Mouse (Mus musculus) mesoderm, embryonic 11.5 days (tissue): ENCODE measurements at regions not wholly inside any gene's neighbourhood (a gene's known extent, or its start where the extent isn't known, plus 50 kb on each side); places are given as distances from the start of the nearest gene placed in this dataset.
"Not testable (repeated sequence)": the region's sequence is repeated elsewhere in the genome, so short reads cannot be mapped to it uniquely, and the experiment has no call there.

ENCODE experiments used
- DNase-seq: peaks from one replicate; pipeline ENCODE4 v3.0.0-alpha.2; 2012; ENCODE audit warnings: low read depth, low spot score

- no peak for DNase-seq
Observed at GRCm38 (mm10) chr13:44449216-44449830, 280.0 kb upstream of the Jarid2 start.

DNA sequence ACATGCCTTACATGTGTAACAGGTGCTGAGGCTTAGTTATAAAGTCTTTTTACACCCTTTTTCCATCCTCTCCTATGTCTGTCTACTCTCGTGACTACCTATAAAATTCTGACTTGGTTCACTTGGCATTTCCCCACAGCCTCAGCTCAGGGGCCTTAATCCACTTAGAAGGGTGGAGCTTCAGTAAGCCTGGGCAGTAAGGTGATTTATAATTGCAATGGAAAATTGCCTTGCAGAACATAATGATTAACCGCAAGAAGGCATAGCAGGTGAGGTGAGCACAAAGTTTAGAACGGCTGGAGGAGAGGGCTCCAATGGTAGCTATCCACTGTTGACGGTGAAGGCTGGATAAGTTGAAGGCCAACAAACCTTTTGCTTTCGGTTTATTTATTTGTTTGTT, 278.1 kb upstream of the Jarid2 start:
- no peak for DNase-seq

GRCm38 (mm10) chr13:44453131-44453530, 276.1 kb upstream of the Jarid2 start:
- DNase-seq = no peak

GRCm38 (mm10) chr13:44454136-44454535, 275.1 kb upstream of the Jarid2 start:
- DNase-seq = no peak

DNA sequence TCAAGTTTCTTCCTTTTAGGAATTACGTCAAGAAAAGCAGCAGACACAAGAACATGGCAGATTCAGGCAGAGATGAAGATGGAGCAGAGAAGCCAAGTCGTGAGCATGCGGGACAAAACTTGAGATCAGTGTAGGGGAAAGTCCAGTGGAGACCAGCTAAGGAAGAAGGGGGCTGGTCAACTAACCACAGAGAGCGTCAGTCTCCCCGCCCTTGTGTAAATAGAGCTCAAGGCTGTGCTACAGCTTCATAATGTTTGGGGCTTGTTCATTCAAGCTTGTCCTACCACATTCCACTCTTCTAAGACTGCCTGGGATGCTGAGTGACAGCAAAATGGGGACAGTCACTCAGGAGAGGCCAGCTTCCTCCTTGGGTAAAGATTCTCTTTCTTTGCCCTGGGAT, 274.1 kb upstream of the Jarid2 start:
- no peak for DNase-seq

GRCm38 (mm10) chr13:44458744-44459143, 270.5 kb upstream of the Jarid2 start:
- no peak for DNase-seq

- DNase-seq = no peak
Observed at GRCm38 (mm10) chr13:44459148-44459547, 270.1 kb upstream of the Jarid2 start.

GRCm38 (mm10) chr13:44463675-44464074, 265.6 kb upstream of the Jarid2 start:
- no peak for DNase-seq

GRCm38 (mm10) chr13:44465567-44465966, 263.7 kb upstream of the Jarid2 start:
- no peak for DNase-seq

DNA sequence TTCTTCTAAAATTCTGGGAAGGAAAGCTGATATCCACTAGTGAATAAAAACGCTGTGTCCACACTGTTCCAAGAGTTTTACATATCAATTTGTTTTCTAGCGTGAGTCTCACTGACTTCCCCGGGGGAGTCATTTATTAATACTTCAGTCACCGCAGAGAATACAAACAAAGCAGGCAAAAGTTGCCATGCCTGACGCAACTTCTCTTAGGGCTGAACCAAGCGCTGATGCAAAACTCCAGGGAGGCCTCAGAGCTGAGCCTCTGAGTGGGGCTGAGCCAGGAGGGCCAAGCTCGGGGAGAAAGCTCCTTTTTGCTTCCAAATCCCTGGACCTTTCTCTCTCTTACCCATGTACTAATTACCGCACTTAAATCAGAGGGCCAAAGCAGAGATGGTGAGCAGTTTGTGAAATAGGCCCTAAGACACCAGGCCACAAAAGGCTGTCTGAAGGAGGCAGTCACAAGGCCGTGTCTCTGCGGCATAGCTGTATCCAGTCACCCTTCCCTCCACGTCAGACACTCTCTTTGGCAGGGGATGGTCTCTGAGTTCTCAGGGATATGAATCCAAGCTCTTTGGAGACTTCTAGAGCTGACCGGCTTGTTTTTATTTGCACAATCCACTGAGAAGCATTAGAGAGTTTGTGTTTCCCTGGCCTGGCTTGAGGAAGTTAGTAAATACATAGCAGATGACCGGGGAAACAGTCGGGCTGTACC, 260.2 kb upstream of the Jarid2 start:
- DNase-seq = no peak

DNA sequence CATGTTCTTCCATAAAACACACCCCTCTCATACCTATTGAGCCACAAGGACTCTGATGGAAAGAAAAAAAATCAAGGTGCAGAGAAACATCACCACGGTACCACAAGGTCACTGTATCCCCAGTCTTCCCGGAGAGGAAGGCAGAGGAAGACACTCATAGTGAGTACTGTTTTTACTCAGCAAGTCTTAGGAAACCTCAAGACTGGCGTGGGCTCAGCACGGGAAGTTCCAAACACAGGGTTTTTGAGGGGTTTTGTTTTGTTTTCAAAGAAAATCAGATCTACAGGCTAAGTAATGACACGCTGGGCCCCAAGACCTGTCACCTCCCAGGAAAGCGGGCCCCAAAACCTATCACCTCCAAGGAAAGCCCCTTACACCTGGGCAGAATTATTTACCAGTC, 259.6 kb upstream of the Jarid2 start:
- no peak for DNase-seq

GRCm38 (mm10) chr13:44473200-44473599, 256.1 kb upstream of the Jarid2 start:
- no peak for DNase-seq

DNA sequence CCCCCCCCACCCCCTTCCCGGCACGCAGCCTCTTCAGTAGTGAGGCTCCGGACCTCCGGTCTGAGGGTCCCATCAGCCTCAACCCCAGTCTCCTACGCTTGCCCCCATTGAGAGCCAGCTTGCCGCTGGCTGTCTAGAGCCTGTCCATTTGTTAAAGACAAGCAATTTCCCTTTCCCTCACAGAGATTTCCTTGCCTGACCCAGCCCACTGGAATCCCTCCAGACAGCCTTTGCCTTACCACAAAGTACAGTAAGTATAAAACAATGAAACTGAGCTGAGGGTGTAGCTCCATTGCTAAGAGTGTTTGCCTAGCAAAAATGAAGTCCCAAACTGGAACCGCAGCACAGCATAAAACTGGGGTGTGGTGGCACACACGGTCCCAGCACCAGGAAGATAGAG, 252.4 kb upstream of the Jarid2 start:
- DNase-seq = no peak

DNA sequence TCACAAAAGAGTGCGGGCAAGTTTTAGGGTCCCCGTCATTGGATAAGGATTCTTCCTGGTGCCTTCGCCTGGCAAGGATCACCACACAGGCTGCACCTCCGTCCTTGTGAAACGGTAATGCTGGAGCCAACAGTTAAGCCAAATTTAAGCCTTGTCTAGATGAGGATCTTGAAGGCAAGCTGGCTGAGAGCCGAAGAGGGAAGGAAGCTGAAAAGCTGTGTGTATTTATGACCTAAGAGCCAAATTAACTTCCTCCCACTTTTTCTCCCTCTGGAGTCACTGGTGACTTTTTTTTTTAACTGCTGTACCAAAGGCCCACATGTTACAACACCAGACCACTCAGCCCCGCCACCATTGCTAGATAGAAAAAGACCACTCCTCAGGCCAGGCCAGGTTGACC, 249.1 kb upstream of the Jarid2 start:
- no peak for DNase-seq

DNA sequence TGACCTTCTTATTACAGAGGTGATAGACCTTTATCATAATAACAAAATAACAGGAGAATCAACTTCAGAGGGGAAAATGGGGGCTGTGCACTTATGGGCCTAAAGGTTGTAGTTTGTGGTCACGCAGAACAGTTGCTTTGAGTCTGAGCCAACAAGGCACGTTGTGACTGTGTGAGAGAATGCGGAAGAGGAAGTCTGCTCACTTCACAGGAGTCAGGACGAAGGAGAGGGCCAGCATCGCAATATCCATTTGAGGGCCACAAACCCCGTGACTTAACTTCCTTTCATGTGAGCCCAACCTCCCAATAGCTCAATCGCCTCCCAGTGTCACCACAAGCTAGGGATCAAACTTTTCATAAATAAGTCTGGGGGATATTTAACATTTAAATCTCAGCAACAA, 246.6 kb upstream of the Jarid2 start:
- no peak for DNase-seq

DNA sequence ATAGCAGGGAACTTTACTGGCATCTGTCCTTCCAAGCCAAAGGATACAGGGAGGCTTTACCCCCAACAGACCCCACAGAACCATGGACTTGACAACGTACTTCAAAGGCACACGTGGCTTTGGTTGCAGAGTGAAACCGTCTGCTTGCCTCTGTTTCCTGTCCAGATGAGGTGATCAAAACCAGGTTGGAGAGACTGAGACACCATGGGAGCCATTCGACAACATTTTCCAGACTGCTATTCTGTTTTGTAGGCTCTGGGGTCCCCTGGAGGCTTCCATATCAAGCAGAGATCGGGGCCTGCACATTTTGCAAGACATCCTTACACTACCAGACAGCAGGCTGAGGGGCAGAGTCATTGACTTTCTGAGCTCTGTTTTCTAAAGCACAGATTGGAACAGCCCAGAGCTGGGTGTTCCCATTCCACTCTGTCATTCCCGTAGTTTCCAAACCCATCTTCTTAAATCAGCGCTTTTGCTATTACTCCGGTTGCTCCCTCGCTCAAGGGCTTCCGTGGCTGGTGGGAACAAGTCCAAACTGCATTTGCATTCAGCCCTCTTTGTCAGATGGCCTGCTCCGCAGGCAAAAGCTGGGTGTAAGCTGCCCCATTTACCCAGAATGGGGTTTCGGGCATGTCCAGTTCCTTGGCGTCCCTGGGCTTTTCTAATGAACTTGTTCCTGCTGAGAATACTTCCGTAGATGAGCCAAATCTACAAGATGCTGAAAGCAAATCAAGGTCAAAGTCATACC, 244.5 kb upstream of the Jarid2 start:
- no peak for DNase-seq

GRCm38 (mm10) chr13:44490935-44491465, 238.3 kb upstream of the Jarid2 start:
- no peak for DNase-seq

DNA sequence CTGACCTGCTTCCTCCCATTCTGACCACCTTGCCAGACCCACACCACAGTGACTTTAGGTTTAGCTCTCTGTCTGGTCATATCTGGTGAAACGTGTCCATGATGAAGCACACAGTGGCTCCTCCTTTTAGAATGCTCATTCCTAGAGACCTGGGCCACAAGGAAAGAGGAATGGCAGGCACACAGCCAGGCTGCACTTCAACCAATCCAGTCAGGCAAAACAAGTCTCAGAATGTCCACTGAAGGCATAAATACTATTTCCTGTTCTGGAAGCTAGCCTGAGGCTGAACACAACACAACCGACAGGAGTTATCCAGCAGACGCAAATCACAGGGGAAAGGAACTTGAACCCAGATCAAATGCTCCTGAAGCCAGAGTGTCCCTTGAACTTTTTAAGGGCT, 235.4 kb upstream of the Jarid2 start:
- no peak for DNase-seq

DNA sequence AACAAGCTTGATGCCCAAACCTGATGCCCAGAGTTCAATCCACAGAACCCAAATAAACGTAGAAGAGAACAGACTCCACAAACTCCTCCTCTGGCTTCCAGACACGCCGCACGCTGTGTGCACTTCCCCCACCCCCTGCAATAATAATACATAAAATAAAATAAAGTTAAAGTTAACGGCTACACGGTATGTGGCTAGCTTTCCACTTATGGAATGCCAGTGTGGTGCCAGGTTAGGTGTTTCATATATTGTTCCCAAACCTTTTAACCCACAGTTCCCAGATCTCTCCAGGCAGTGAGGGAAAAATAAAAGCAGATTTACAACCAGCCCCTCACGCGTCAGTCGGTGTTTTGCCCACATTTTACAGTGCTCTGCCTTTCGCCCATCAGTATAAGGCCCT, 233.8 kb upstream of the Jarid2 start:
- no peak for DNase-seq

DNA sequence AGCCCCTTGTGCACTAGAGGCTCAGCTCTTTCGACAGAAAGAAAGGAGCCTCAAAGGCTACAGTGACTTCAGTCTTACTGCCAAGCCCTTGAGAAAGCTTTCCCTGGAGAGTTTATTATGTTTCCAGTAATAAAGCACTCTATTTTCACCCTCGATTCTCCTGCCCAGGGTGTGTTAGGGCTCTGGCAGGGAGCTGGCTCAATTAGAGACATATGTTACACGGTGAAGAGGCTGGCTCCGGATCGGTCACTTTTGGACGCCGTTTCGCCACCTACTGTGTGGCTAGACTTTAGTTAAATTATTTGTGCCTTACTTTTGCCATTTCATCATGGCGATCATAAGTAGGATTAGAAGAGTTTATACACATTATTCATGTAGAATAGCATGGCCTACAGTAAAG, 232.7 kb upstream of the Jarid2 start:
- no peak for DNase-seq

GRCm38 (mm10) chr13:44500896-44501295, 228.4 kb upstream of the Jarid2 start:
- not testable (repeated sequence) for DNase-seq

GRCm38 (mm10) chr13:44501777-44502321, 227.4 kb upstream of the Jarid2 start:
- DNase-seq = no peak
